Mouse (Mus musculus) heart, adult 2 months (tissue): ENCODE results near the gene Usp43. TPM values are rescaled to one million over a fixed set of nuclear protein-coding genes. Genes with fewer than 3 reads are reported as not detected.

Source experiments
- DNase-seq, 2 experiments: peaks; one replicate each; pipeline ENCODE4 v3.0.0; 2021
- H3K27ac ChIP-seq: fragments of 200-600 bp; 2 replicates; pipeline ENCODE4 v1.8.1; 2022
- H3K27me3 ChIP-seq: fragments of 200-500 bp; 2 replicates; pipeline ENCODE4 v1.6.1; 2012; ENCODE audit warnings: mild to moderate bottlenecking, low read length, inconsistent platforms, mixed read lengths; ENCODE audit not compliant: control insufficient read depth, insufficient read depth
- H3K36me3 ChIP-seq: fragments of 200-500 bp; 2 replicates; pipeline ENCODE4 v1.6.1; 2012; ENCODE audit warnings: low read length, inconsistent platforms; ENCODE audit not compliant: control insufficient read depth, insufficient read depth
- H3K4me1 ChIP-seq: fragments of 200-500 bp; 2 replicates; pipeline ENCODE4 v1.6.1; 2011; ENCODE audit warnings: low read length; ENCODE audit not compliant: control insufficient read depth, insufficient read depth
- H3K4me3 ChIP-seq: fragments of 200-600 bp; 2 replicates; pipeline ENCODE4 v1.8.1; 2022
- H3K79me2 ChIP-seq: fragments of 200-500 bp; replicated peaks from 2 replicates; pipeline ENCODE4 v1.6.1; 2012; ENCODE audit warnings: mild to moderate bottlenecking, inconsistent platforms, low read length, moderate library complexity, mixed read lengths; ENCODE audit not compliant: control insufficient read depth, insufficient read depth
- H3K9ac ChIP-seq: fragments of 200-500 bp; 2 replicates; pipeline ENCODE4 v1.6.1; 2012; ENCODE audit warnings: low read depth, mild to moderate bottlenecking, control low read depth, inconsistent platforms, low read length, mixed read lengths
- CTCF ChIP-seq: fragments of 200-600 bp; IDR thresholded peaks from 2 replicates; pipeline ENCODE4 v1.8.1; 2022; ENCODE audit warnings: antibody characterized with exemption, mild to moderate bottlenecking, moderate library complexity
- EP300 ChIP-seq: fragments of 200-500 bp; IDR thresholded peaks from 2 replicates; pipeline ENCODE4 v1.6.1; 2011; ENCODE audit warnings: low read depth, low read length, control low read depth; ENCODE audit not compliant: insufficient read depth
- POLR2A ChIP-seq: fragments of 200-500 bp; IDR thresholded peaks from 2 replicates; pipeline ENCODE4 v1.6.1; 2011; ENCODE audit warnings: mild to moderate bottlenecking, low read depth, low read length, control low read depth; ENCODE audit not compliant: insufficient read depth
- WGBS: fragments of 180-500 bp; shearing (Covaris S2); methylation state at CpG from one replicate; pipeline ENCODE4 v1.1.7; 2018; 5-methylcytosine and 5-hydroxymethylcytosine counted together
- intact Hi-C: fragments of 180-260 bp; cut with DNase I; formaldehyde crosslinking; loops from one replicate; pipeline ENCODE4 v1.15.1; 2025
- polyA plus RNA-seq: library from polyadenylated mRNA; depleted of rRNA; stranded (reverse); fragments of >200 nt; gene quantifications from 2 replicates; pipeline ENCODE4 v1.2.3, GENCODE M21; 2012
- total RNA-seq, 2 experiments: library from RNA; stranded (reverse); gene quantifications; 2 replicates each; pipeline ENCODE4 v1.2.3; 2021

The Usp43 gene
- total and polyA plus RNA-seq, 3 experiments, result 1.1 to 1.7 (median 1.6) TPM

DNA sequence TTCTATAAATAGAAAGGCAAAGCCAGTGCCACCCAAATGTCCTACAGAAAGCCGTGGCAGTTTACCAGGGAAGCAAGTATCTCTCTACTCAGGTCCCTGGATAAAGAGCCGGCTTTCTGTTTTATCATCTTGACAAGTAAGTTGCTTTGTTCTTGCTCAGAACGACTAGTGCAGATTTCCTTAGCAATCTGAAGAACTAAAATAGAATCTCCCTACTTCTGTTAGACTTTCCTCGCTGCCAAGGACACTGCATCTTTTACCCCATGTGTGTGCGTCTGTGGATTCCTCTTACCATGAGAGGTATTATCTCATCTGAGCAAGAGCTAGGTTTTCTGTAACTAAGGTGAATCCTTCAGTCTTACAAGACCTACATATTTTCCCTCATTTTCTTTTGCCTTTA lies 33.4 kb downstream of the Usp43 start:
- Histone ChIP-seq H3K9ac (no peak overlapping the region), H3K4me1 (no peaks in the 10 kb centered on the region), H3K27ac (no peak overlapping the region), H3K4me3 (no peak overlapping the region), H3K79me2 (no peaks in the 10 kb centered on the region), H3K27me3 (no peaks in the 10 kb centered on the region), H3K36me3 (no peaks in the 10 kb centered on the region)
- no peak for DNase-seq
- no peak for TF ChIP-seq EP300
- TF ChIP-seq POLR2A, result no peak
- no peak for TF ChIP-seq CTCF
- intact Hi-C loops, result no loop called here
- WGBS, result 42% methylated on average over 5 of the region's 5 CpGs

DNA sequence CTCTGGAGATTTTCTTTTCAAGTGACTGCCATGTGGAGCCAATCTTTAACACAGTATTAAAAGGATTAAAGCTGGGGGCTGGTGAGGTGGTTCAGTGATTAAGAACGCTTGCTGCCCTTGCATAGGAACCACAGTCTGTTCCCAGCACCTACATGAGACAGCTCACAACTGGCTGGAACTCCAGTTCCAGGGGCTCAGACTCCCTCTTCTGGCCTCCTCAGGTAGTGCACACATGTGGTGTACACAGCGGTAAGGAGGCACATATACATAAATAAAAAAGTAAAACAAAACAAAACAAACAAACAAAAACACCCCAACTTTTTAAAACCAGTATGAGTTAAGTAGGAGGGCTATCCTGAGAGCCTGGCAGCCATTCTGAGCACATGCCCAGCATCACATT lies 36.0 kb downstream of the Usp43 start:
- H3K4me3 ChIP-seq, result no peak overlapping the region
- no peaks in the 10 kb centered on the region for H3K79me2 ChIP-seq
- H3K27ac ChIP-seq, result no peak overlapping the region
- intact Hi-C loops, result no loop called here
- H3K9ac ChIP-seq, result no peak overlapping the region
- no peaks in the 10 kb centered on the region for H3K36me3 ChIP-seq
- no peaks in the 10 kb centered on the region for H3K4me1 ChIP-seq
- TF ChIP-seq POLR2A (no peak), CTCF (0 out of 2 replicates have a peak, but pooled peaks have one; percentile 3)
- no peak for DNase-seq
- 94% methylated on average over 2 of the region's 2 CpGs for WGBS
- H3K27me3 ChIP-seq, result no peaks in the 10 kb centered on the region

DNA sequence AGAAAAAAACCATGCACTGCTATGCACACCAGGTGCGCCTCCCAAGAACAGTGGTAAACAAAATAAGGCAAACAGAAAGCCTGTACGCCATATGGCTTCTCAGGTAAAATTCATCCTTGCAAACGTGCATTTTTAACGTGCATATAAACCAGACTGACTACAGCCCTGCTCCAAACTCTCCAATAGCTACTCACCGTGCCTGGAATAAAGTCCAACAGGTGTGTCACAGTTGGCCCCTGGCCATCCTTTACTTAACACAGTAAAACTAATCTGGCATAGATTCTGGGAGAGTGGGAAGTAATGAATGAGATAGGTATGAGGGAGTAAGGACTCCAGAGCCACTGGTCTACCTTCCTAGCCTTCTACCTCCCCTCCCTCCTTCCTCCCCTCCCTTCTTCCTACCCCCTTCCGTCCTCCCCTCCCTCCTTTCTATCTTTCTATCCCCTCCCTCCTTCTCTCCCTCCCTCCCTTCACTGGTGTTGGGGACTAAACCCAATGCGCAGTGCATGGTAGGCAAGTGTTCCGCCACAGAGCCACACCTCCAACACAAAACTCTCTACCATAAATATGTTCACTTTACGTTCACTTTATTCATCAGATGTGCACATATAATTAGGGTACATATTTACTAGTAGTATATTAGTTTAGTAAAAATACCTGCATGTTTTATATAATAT lies 56.3 kb downstream of the Usp43 start:
- H3K36me3 ChIP-seq, result no peaks in the 10 kb centered on the region
- TF ChIP-seq EP300 (no peak), POLR2A (no peak), CTCF (no peak)
- no peak overlapping the region for H3K27ac ChIP-seq
- DNase-seq, result no peak
- H3K4me1 ChIP-seq, result no peaks in the 10 kb centered on the region
- H3K4me3 ChIP-seq, result no peak overlapping the region
- no peaks in the 10 kb centered on the region for H3K79me2 ChIP-seq
- WGBS, result 86% methylated on average over 9 of the region's 9 CpGs
- intact Hi-C loops, result no loop called here
- no peak overlapping the region for H3K9ac ChIP-seq
- no peaks in the 10 kb centered on the region for H3K27me3 ChIP-seq

DNA sequence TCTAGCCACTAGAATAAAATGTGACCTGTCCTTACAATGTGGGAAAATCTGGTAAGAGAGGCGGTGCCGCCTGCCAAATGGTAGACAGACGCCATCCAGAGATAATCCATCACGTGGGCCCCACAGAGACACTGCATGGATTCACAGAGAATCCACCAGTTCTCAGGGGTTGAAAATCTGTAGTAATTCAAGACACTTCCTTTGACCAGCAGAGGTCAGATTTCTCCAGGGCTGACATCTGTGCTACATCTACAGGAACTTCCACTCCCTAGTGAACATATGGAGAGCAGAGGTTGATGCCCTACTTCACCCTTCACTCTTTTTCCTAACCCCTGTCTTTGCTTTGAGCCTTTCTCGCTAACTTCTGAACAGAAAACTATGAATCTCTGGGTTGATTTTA lies 56.9 kb downstream of the Usp43 start:
- Histone ChIP-seq H3K9ac (no peak overlapping the region), H3K36me3 (no peaks in the 10 kb centered on the region), H3K79me2 (no peaks in the 10 kb centered on the region), H3K4me1 (no peaks in the 10 kb centered on the region), H3K27ac (no peak overlapping the region), H3K4me3 (no peak overlapping the region), H3K27me3 (no peaks in the 10 kb centered on the region)
- no peak for DNase-seq
- TF ChIP-seq EP300, result no peak
- peak; percentile 36 for TF ChIP-seq CTCF
- no peak for TF ChIP-seq POLR2A
- intact Hi-C loops, result no loop called here
- 72% methylated on average over 5 of the region's 5 CpGs for WGBS

DNA sequence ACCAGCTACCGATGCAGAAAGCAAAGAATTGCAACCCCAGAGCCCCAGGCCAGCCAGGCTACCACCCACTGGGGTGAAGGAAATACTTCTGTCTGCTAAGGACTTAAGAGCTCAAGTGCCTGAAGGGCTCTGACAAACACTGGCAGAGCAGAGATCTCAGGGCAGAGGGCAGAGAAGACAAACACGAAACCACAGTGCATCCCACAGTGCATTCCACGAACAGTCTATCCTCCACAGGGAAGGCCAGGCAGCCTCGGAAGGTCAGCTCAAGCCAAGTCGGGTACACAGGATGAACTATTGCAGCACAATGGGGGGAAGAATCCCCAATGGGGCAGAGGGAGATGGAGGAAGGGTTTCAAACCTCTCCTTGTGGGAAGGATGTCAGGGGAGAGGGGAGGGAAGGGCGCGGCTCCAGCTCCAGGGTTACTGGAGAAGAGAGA lies 60.5 kb downstream of the Usp43 start:
- TF ChIP-seq CTCF, result no peak
- 0 out of 2 replicates have a peak, but pooled peaks have one; percentile 18 for TF ChIP-seq EP300
- TF ChIP-seq POLR2A, result no peak
- no peaks in the 10 kb centered on the region for H3K79me2 ChIP-seq
- DNase-seq, result no peak
- H3K9ac ChIP-seq, result no peak overlapping the region
- no peaks in the 10 kb centered on the region for H3K36me3 ChIP-seq
- intact Hi-C loops, result no loop called here
- no peaks in the 10 kb centered on the region for H3K4me1 ChIP-seq
- H3K27me3 ChIP-seq, result no peaks in the 10 kb centered on the region
- peak overlapping the region; percentile 33; the same call in 1 of the 2 replicates for H3K27ac ChIP-seq
- 26% methylated on average over 7 of the region's 7 CpGs for WGBS
- no peak overlapping the region for H3K4me3 ChIP-seq

DNA sequence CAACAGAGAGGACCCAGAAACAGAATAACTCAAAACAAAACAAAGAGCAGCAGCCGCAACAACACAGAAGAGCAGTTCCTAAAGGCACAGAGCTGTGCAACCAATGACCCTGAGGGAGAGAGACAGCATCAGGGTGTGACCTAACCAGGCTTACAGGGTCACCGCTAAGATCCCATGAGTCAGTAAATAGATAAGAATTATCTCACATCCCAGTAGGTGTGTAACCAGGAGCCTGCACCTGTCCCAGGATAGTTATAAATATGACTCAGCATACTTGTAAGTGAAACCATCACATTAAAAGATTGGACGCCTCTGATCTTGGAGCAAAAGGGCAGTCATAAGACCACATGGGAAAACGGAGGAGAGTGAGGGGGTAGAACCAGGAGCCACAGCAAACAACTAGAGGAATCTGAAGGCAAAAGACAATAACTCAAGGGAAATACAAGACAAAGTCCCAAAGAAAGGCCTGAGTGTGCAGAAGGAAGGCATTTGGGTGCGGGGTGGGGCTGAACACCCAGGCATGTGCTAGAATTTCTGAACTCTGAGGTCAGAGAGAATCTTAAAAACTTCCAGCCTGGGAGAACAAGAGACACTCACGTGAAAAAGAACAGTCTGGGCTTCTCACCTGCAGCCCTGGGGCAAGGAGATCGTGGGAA lies 61.1 kb downstream of the Usp43 start:
- Histone ChIP-seq H3K4me1 (no peaks in the 10 kb centered on the region), H3K27me3 (no peaks in the 10 kb centered on the region), H3K79me2 (no peaks in the 10 kb centered on the region), H3K9ac (no peak overlapping the region), H3K4me3 (no peak overlapping the region), H3K27ac (peak overlapping the region; percentile 33; the same call in 1 of the 2 replicates), H3K36me3 (no peaks in the 10 kb centered on the region)
- intact Hi-C loops, result no loop called here
- TF ChIP-seq EP300, result no peak
- no peak for TF ChIP-seq CTCF
- no peak for TF ChIP-seq POLR2A
- DNase-seq, result no peak
- WGBS, result 64% methylated on average over 7 of the region's 7 CpGs
